Mouse (Mus musculus) macrophage (primary cell): ENCODE measurements around the gene Ccdc169. TPM values are rescaled to one million over a fixed set of nuclear protein-coding genes. Genes with fewer than 3 reads are reported as not detected.

Experiments used
- H3K27ac ChIP-seq: fragments of 350-480 bp; formaldehyde crosslinking; 2 replicates; pipeline ENCODE4 v1.9.0; 2021
- H3K36me3 ChIP-seq: fragments of 350-480 bp; formaldehyde crosslinking; 2 replicates; pipeline ENCODE4 v1.9.0; 2021; ENCODE audit errors: inconsistent target
- H3K4me3 ChIP-seq: fragments of 350-480 bp; formaldehyde crosslinking; 2 replicates; pipeline ENCODE4 v1.9.0; 2021; ENCODE audit errors: inconsistent target
- H3K79me2 ChIP-seq: fragments of 350-480 bp; formaldehyde crosslinking; 2 replicates; pipeline ENCODE4 v1.9.0; 2021; ENCODE audit errors: inconsistent target
- WGBS: methylation state at CpG from one replicate; pipeline ENCODE4 v1.1.7; 2026; ENCODE audit warnings: inconsistent platforms; ENCODE audit not compliant: missing documents; 5-methylcytosine and 5-hydroxymethylcytosine counted together
- polyA plus RNA-seq: library from polyadenylated mRNA; stranded (reverse); fragments of 250-400 nt; gene quantifications from 3 replicates; pipeline ENCODE4 v1.2.4, GENCODE M21; 2018; ENCODE audit warnings: inconsistent platforms
- total RNA-seq, 78 experiments: library from RNA; depleted of rRNA; stranded (reverse); fragments of 250-400 nt; gene quantifications; 1 replicate in 9 of 78; 2 replicates in 24 of 78; 3 replicates in 43 of 78; 4 replicates in 2 of 78; pipeline ENCODE4 v1.2.4; 2018; ENCODE audit warnings: inconsistent platforms in 56 of 78

Ccdc169 gene
- total RNA-seq (2018; cell fraction: chromatin; rRNA removed) = 1 to 10 TPM in 6 of 26 experiments, under 1 TPM in 16, not detected in 4; 0.25 to 2.3 (median 0.61) TPM
- total RNA-seq (2018; cell fraction: cytosol; rRNA removed) = under 1 TPM in 9 of 26 experiments, not detected in 17; 0.04 to 0.26 (median 0.07) TPM
- total RNA-seq (2018; cell fraction: nucleus; rRNA removed) = 1 to 10 TPM in 2 of 26 experiments, under 1 TPM in 19, not detected in 5; 0.18 to 1.3 (median 0.48) TPM
- polyA plus RNA-seq = 0.23 TPM in 1 of 3 replicates, not detected in the others

GRCm38 (mm10) chr3:55137039-55137438 lies at the start of gene Ccdc169:
Ccdc169 (plus strand) TSS chr3:55137339.
- Histone ChIP-seq H3K79me2 (no peaks in the 10 kb centered on the region), H3K36me3 (peaks cover 46% of the 10 kb centered on the region), H3K27ac (no peak within 1 kb of the TSS), H3K4me3 (no peak within 1 kb of the TSS)

GRCm38 (mm10) chr3:55087360-55087759 lies 49.8 kb upstream of the Ccdc169 start:
- Histone ChIP-seq H3K36me3 (no peaks in the 10 kb centered on the region), H3K27ac (no peak overlapping the region), H3K4me3 (no peak overlapping the region), H3K79me2 (no peaks in the 10 kb centered on the region)
- WGBS = 79% methylated on average over 4 of the region's 4 CpGs

DNA sequence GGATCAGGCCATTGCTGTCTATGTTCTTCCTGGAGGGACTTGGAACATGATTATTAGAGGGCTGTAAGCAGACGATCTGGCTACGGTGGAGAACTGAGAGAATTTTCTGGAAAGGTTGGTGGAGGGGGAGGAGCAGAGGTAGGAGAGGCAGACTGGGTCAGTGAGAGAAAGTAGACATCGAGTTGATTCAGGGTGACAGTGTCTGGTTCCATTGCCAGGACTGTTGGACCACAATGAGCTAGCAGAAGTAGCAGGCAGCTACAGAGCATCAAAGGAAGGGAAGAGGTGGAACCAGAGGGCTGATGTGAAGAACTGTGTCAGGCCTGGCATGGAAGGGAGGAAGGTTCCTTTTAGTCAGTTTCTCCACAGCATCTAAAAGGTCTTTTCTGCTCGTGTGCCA lies 48.8 kb upstream of the Ccdc169 start:
- H3K36me3 ChIP-seq = no peaks in the 10 kb centered on the region
- WGBS = 38% methylated on average over 4 of the region's 4 CpGs
- no peaks in the 10 kb centered on the region for H3K79me2 ChIP-seq
- no peak overlapping the region for H3K4me3 ChIP-seq
- no peak overlapping the region for H3K27ac ChIP-seq

- 72% methylated on average over 3 of the region's 3 CpGs for WGBS
- H3K36me3 ChIP-seq = no peaks in the 10 kb centered on the region
- H3K4me3 ChIP-seq = no peak overlapping the region
- H3K27ac ChIP-seq = no peak overlapping the region
- no peaks in the 10 kb centered on the region for H3K79me2 ChIP-seq
Observed at GRCm38 (mm10) chr3:55088843-55089242, 48.3 kb upstream of the Ccdc169 start.

GRCm38 (mm10) chr3:55089291-55089690 lies 47.8 kb upstream of the Ccdc169 start:
- Histone ChIP-seq H3K4me3 (no peak overlapping the region), H3K27ac (no peak overlapping the region), H3K79me2 (no peaks in the 10 kb centered on the region), H3K36me3 (no peaks in the 10 kb centered on the region)
- 87% methylated on average over 4 of the region's 4 CpGs for WGBS

DNA sequence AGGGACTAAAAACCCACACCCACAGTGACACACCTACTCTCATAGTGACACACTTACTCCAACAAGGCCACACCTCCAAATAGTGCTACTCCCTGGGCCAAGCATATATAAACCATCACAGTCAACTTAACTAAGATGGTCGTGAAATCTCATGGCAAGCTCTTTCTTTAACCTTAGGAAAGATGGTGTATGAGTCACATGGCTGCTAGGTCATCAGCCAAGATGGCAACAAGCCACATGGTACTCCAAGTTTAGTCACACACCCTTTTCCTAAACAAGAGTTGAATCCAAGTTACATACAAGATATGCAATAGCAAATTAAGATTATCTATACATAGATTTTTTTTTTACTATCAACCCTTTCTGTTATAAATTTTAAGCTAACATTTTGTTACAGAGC lies 44.0 kb upstream of the Ccdc169 start:
- Histone ChIP-seq H3K27ac (no peak overlapping the region), H3K79me2 (no peaks in the 10 kb centered on the region), H3K36me3 (no peaks in the 10 kb centered on the region), H3K4me3 (no peak overlapping the region)
- 94% methylated on average over 1 of the region's 1 CpGs for WGBS

DNA sequence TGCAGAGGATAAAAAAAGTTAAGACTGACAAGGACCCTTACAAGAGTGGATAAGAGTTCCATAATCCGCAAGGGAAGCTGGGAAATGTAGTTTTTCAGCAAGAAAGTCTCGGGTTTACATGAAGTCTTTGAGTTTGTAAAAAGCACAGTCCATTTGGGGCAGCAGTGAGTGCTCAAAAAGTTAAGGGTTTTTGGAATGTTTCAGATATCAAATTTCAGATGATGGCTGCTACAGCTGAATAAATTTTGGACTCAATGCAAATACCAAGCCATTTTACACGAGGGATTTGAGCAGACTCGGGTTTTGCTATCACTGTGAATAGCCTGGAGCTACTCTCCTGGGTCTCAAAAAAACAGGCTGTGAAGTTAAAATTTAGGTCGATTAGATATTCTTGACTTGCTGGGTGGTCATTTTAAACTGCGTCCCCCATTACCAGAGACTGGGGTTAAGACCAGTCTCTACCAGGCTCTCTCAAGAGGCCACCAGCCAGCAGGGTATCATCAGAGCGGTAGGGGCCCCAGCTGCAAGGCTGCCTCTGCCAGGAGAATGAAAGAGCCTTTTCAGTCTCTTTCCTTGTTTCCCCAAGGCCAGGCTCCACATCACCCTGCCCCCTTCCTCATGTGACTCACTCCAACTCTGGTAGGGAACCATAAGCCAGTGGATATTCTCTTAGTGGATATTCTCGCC lies 41.0 kb upstream of the Ccdc169 start:
- WGBS = 77% methylated on average over 8 of the region's 8 CpGs
- H3K79me2 ChIP-seq = no peaks in the 10 kb centered on the region
- H3K27ac ChIP-seq = no peak overlapping the region
- no peak overlapping the region for H3K4me3 ChIP-seq
- H3K36me3 ChIP-seq = no peaks in the 10 kb centered on the region

GRCm38 (mm10) chr3:55096655-55097005 lies 40.5 kb upstream of the Ccdc169 start:
- 100% methylated on average over 2 of the region's 2 CpGs for WGBS
- Histone ChIP-seq H3K36me3 (no peaks in the 10 kb centered on the region), H3K27ac (no peak overlapping the region), H3K79me2 (no peaks in the 10 kb centered on the region), H3K4me3 (no peak overlapping the region)

- WGBS = 94% methylated on average over 2 of the region's 2 CpGs
- H3K27ac ChIP-seq = no peak overlapping the region
- H3K4me3 ChIP-seq = no peak overlapping the region
- no peaks in the 10 kb centered on the region for H3K36me3 ChIP-seq
- no peaks in the 10 kb centered on the region for H3K79me2 ChIP-seq
Observed at GRCm38 (mm10) chr3:55097186-55097585, 40.0 kb upstream of the Ccdc169 start.

DNA sequence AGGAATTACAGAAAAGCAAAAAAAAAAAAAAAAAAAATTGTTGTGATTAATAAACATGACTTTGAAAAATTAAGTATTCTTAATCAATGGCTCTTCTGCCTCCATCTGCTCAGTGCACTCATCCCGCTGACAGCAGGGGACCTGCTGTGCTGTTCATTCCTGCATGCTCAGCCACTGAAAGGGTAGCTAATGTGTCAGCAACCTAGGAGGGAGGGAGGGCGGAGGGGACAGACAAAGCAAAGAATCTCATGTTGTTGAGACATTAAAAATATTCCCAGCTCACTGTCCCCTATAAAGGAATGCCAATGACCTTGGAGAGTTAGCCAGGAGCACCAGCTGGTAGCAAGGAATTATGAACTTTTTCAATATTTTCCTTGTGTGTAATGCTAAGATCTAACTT lies 39.1 kb upstream of the Ccdc169 start:
- Histone ChIP-seq H3K36me3 (no peaks in the 10 kb centered on the region), H3K27ac (no peak overlapping the region), H3K79me2 (no peaks in the 10 kb centered on the region), H3K4me3 (no peak overlapping the region)
- 93% methylated on average over 2 of the region's 2 CpGs for WGBS

DNA sequence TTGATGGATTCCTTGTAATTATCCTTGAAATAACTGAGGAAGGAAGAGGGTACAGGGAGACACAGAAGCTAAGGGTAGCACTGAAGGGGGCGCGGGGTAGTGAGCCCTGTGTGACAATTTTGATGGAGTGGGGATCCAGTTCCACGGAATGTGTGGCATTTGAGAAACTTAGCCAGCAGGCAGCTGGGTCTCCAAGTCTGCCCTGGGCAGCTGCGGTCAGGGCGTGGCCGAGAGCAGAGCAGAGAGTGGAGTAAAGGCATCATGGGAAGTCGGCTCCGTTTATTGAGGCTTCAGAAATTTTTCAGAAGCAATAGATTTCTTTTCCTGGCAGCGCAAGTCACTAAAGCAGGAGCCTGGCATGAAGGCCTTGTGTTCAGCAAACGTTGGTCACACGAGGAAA lies 38.1 kb upstream of the Ccdc169 start:
- Histone ChIP-seq H3K36me3 (no peaks in the 10 kb centered on the region), H3K27ac (no peak overlapping the region), H3K4me3 (no peak overlapping the region), H3K79me2 (no peaks in the 10 kb centered on the region)
- 82% methylated on average over 11 of the region's 11 CpGs for WGBS

- H3K79me2 ChIP-seq = no peaks in the 10 kb centered on the region
- no peaks in the 10 kb centered on the region for H3K36me3 ChIP-seq
- no peak overlapping the region for H3K4me3 ChIP-seq
- no peak overlapping the region for H3K27ac ChIP-seq
Observed at GRCm38 (mm10) chr3:55101092-55101491, 36.0 kb upstream of the Ccdc169 start.

DNA sequence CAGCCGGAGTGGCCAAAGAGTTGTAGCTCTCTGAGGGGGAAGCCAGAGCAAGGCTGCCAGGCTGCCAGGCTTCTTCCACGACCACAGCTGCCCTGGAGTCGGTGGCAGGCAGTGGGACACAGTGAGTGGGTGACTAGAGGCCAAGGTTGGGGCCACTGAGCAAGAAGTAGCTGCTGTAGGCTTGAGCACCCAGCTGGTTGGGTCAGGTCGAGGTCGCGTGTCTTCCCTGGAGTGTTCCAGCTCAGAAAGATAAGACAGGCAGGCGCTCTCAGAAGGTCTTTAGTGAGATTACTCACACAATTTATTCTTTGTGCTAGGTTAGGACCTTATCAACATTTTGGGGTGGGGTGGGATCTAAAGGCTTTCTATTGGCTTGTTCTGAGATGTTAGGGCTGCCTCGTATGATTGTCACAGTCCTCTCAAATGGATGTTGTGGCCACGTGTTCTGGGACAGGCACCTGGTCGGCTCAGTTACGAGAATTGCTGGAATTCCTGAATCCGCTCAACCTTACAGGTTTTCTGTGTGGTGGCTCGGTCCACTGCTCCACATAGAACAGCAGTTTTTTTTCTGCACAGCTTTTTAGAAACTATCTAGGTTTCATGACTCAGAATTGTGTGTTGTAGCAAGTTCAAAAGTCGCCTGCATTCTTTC lies 31.6 kb upstream of the Ccdc169 start:
- Histone ChIP-seq H3K36me3 (no peaks in the 10 kb centered on the region), H3K27ac (no peak overlapping the region), H3K79me2 (no peaks in the 10 kb centered on the region), H3K4me3 (no peak overlapping the region)
- WGBS = 92% methylated on average over 14 of the region's 14 CpGs

GRCm38 (mm10) chr3:55106051-55106450 lies 31.1 kb upstream of the Ccdc169 start:
- H3K79me2 ChIP-seq = no peaks in the 10 kb centered on the region
- no peak overlapping the region for H3K4me3 ChIP-seq
- no peak overlapping the region for H3K27ac ChIP-seq
- WGBS = 94% methylated on average over 17 of the region's 17 CpGs
- no peaks in the 10 kb centered on the region for H3K36me3 ChIP-seq

- Histone ChIP-seq H3K4me3 (no peak overlapping the region), H3K36me3 (no peaks in the 10 kb centered on the region), H3K79me2 (peaks cover 19% of the 10 kb centered on the region), H3K27ac (no peak overlapping the region)
- 90% methylated on average over 3 of the region's 4 CpGs for WGBS
Observed at GRCm38 (mm10) chr3:55109097-55109496, 28.0 kb upstream of the Ccdc169 start.
